Mouse (Mus musculus) myocyte (in vitro differentiated cells): ENCODE results near the gene Sema6d. TPM values are rescaled to one million over a fixed set of nuclear protein-coding genes. Genes with fewer than 3 reads are reported as not detected.

Experiments used
- H3K27me3 ChIP-seq: one replicate; pipeline ENCODE4 v1.6.1; 2011; ENCODE audit not compliant: control insufficient read depth, insufficient read depth, insufficient read length
- H3K36me3 ChIP-seq: one replicate; pipeline ENCODE4 v1.6.1; 2011; ENCODE audit not compliant: control insufficient read depth, insufficient read depth
- H3K4me2 ChIP-seq: one replicate; pipeline ENCODE4 v1.6.1; 2011; ENCODE audit warnings: low read depth, control low read depth
- H3K4me3 ChIP-seq: one replicate; pipeline ENCODE4 v1.5.1; 2011; ENCODE audit warnings: mild to moderate bottlenecking, control low read depth, moderate library complexity
- H3K79me2 ChIP-seq: one replicate; pipeline ENCODE4 v1.6.1; 2011; ENCODE audit not compliant: control insufficient read depth, insufficient read depth
- H3ac ChIP-seq: one replicate; pipeline ENCODE4 v1.6.1; 2011; ENCODE audit not compliant: control insufficient read depth, insufficient read length
- CEBPB ChIP-seq: IDR thresholded peaks from 2 replicates; pipeline ENCODE4 v1.6.1; 2011; ENCODE audit warnings: mild to moderate bottlenecking, moderate library complexity; ENCODE audit not compliant: poor library complexity, insufficient read depth, severe bottlenecking
- E2F4 ChIP-seq: IDR thresholded peaks from one replicate; pipeline ENCODE4 v1.6.1; 2011; ENCODE audit warnings: mild to moderate bottlenecking, control low read depth, moderate library complexity; ENCODE audit not compliant: insufficient read depth
- MAX ChIP-seq: IDR thresholded peaks from one replicate; pipeline ENCODE4 v1.6.1; 2011; ENCODE audit warnings: low read depth, mild to moderate bottlenecking, control low read depth
- MYOD1 ChIP-seq, 3 experiments: IDR thresholded peaks; one replicate each; pipeline ENCODE4 v1.6.1; 2011; ENCODE audit warnings: control low read depth in 2 of 3, low read depth in 2 of 3, mild to moderate bottlenecking in 2 of 3, moderate library complexity in 1 of 3; ENCODE audit not compliant: insufficient read length in 2 of 3, control insufficient read depth in 1 of 3
- MYOG ChIP-seq, 3 experiments: IDR thresholded peaks; one replicate each; pipeline ENCODE4 v1.6.1; 2011; ENCODE audit warnings: control low read depth in 2 of 3, low read depth in 2 of 3, mild to moderate bottlenecking in 2 of 3; ENCODE audit not compliant: insufficient read length in 2 of 3, control insufficient read depth in 1 of 3, insufficient read depth in 1 of 3
- POLR2A ChIP-seq: IDR thresholded peaks from one replicate; pipeline ENCODE4 v1.6.1; 2011; ENCODE audit warnings: low read depth, mild to moderate bottlenecking, control low read depth, moderate library complexity; ENCODE audit not compliant: insufficient read length
- POLR2AphosphoS2 ChIP-seq: IDR thresholded peaks from one replicate; pipeline ENCODE4 v1.6.1; 2011; ENCODE audit warnings: low read depth, control low read depth; ENCODE audit not compliant: insufficient read length
- REST ChIP-seq: IDR thresholded peaks from one replicate; pipeline ENCODE4 v1.6.1; 2011; ENCODE audit warnings: mild to moderate bottlenecking, control low read depth, moderate library complexity; ENCODE audit not compliant: insufficient read depth, insufficient read length
- SRF ChIP-seq: IDR thresholded peaks from one replicate; pipeline ENCODE4 v1.6.1; 2011; ENCODE audit warnings: low read depth; ENCODE audit not compliant: control insufficient read depth, insufficient read length
- TCF12 ChIP-seq: IDR thresholded peaks from one replicate; pipeline ENCODE4 v1.6.1; 2011; ENCODE audit warnings: mild to moderate bottlenecking, control low read depth; ENCODE audit not compliant: poor library complexity, insufficient read depth, severe bottlenecking
- TCF3 ChIP-seq: IDR thresholded peaks from one replicate; pipeline ENCODE4 v1.6.1; 2011; ENCODE audit warnings: low read depth, control low read depth; ENCODE audit not compliant: insufficient read length
- USF1 ChIP-seq: IDR thresholded peaks from one replicate; pipeline ENCODE4 v1.6.1; 2011; ENCODE audit warnings: low read depth, mild to moderate bottlenecking, control low read depth, moderate library complexity
- polyA plus RNA-seq: library from polyadenylated mRNA; unstranded; fragments of >200 nt; fragmentation: generic; extraction: Trizol; gene quantifications from one replicate; pipeline ENCODE4 v1.2.1, GENCODE M21; 2012; ENCODE audit warnings: missing spikeins

Sema6d gene
- polyA plus RNA-seq, 1 experiment = 0.97 TPM

- no peaks in the 10 kb centered on the region for H3K27me3 ChIP-seq
- H3K4me2 ChIP-seq = peak overlapping the region; percentile 41
- no peaks in the 10 kb centered on the region for H3K36me3 ChIP-seq
- H3K4me3 ChIP-seq = no peak overlapping the region
- H3K79me2 ChIP-seq = no peaks in the 10 kb centered on the region
- TF ChIP-seq CEBPB (0 out of 2 replicates have a peak, but pooled peaks have one; percentile 54), SRF (no peak)
- no peak overlapping the region for H3ac ChIP-seq
Observed at GRCm38 (mm10) chr2:124244543-124245245, 154.9 kb downstream of the Sema6d start.

- H3K4me3 ChIP-seq = no peak overlapping the region
- H3K79me2 ChIP-seq = no peaks in the 10 kb centered on the region
- H3ac ChIP-seq = no peak overlapping the region
- H3K4me2 ChIP-seq = no peak overlapping the region
- H3K27me3 ChIP-seq = no peaks in the 10 kb centered on the region
- no peaks in the 10 kb centered on the region for H3K36me3 ChIP-seq
- no peak for TF ChIP-seq SRF
- no peak for TF ChIP-seq REST
- no peak for TF ChIP-seq MYOG (IDR thresholded peaks at IDR 0.05; ENCODE audit: control insufficient read depth in 1 of 3, insufficient read depth in 1 of 3, insufficient read length in 2 of 3, low read depth in 2 of 3)
- no peak for TF ChIP-seq CEBPB
- no peak for TF ChIP-seq TCF12
- peak in 2 of 3 experiments; percentile 21 to 41 for TF ChIP-seq MYOD1 (IDR thresholded peaks at IDR 0.05; ENCODE audit: control insufficient read depth in 1 of 3, insufficient read length in 2 of 3, low read depth in 2 of 3)
- TF ChIP-seq POLR2AphosphoS2 = no peak
- TF ChIP-seq MAX = no peak
Observed at GRCm38 (mm10) chr2:124258108-124258507, 168.3 kb downstream of the Sema6d start.

GRCm38 (mm10) chr2:124264309-124264708 lies 174.5 kb downstream of the Sema6d start:
- Histone ChIP-seq H3K4me3 (no peak overlapping the region), H3ac (no peak overlapping the region), H3K4me2 (no peak overlapping the region), H3K27me3 (no peaks in the 10 kb centered on the region), H3K79me2 (no peaks in the 10 kb centered on the region), H3K36me3 (no peaks in the 10 kb centered on the region)
- TF ChIP-seq REST (no peak), MAX (no peak), POLR2AphosphoS2 (no peak), USF1 (no peak), MYOG (IDR thresholded peaks at IDR 0.05; ENCODE audit: control insufficient read depth in 1 of 3, insufficient read depth in 1 of 3, insufficient read length in 2 of 3, low read depth in 2 of 3) (no peak), POLR2A (no peak), SRF (no peak), MYOD1 (IDR thresholded peaks at IDR 0.05; ENCODE audit: control insufficient read depth in 1 of 3, insufficient read length in 2 of 3, low read depth in 2 of 3) (no peak), TCF12 (no peak), E2F4 (no peak), CEBPB (no peak), TCF3 (no peak)

DNA sequence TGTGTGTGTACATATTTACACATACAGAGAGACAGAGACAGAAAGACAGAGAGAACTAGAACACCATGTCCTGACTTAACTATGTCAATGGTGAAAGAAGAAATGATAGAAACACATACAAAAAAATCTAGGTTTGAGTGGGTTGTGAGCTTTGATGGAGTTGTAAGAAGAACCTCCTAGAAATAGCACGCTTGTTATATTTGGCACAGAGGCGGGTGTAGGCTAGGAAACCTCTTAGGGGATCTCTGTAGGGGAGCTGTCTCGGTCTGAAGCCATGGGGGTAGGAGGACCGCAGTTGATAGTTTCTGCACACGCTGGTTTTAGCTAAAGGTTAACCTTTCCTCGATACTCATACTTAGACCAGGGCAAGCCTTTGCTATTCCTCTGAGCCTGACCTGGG lies 181.4 kb downstream of the Sema6d start:
- H3K27me3 ChIP-seq = no peaks in the 10 kb centered on the region
- H3K36me3 ChIP-seq = no peaks in the 10 kb centered on the region
- no peak overlapping the region for H3K4me2 ChIP-seq
- TF ChIP-seq SRF = no peak
- no peak for TF ChIP-seq POLR2AphosphoS2
- no peak for TF ChIP-seq MAX
- TF ChIP-seq REST = no peak
- no peak for TF ChIP-seq USF1
- TF ChIP-seq E2F4 = no peak
- no peak for TF ChIP-seq MYOG (IDR thresholded peaks at IDR 0.05; ENCODE audit: control insufficient read depth in 1 of 3, insufficient read depth in 1 of 3, insufficient read length in 2 of 3, low read depth in 2 of 3)
- TF ChIP-seq TCF12 = no peak
- TF ChIP-seq CEBPB = no peak
- TF ChIP-seq MYOD1 (IDR thresholded peaks at IDR 0.05; ENCODE audit: control insufficient read depth in 1 of 3, insufficient read length in 2 of 3, low read depth in 2 of 3) = no peak
- TF ChIP-seq POLR2A = no peak
- TF ChIP-seq TCF3 = no peak
- H3ac ChIP-seq = no peak overlapping the region
- no peaks in the 10 kb centered on the region for H3K79me2 ChIP-seq
- no peak overlapping the region for H3K4me3 ChIP-seq

DNA sequence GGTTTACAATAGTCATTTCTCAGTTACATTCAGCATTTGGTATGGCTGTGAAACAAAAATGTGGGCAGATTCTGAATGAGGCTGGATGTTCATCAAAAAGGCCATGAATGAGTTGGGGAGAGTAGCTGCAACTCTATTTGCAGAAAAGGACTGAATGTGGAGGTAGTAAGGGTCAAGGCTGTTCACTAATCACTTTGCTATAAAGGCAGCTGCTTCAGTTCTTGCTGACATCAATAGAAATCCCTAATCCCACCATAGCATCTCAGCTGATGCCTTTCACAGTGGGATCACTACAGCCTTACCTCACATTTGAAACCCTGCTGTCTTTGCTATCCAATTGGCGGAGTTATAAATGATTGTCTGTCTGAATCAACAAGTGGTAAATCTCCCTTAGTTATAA lies 187.7 kb downstream of the Sema6d start:
- no peak overlapping the region for H3ac ChIP-seq
- H3K27me3 ChIP-seq = no peaks in the 10 kb centered on the region
- H3K4me3 ChIP-seq = no peak overlapping the region
- H3K79me2 ChIP-seq = no peaks in the 10 kb centered on the region
- no peak overlapping the region for H3K4me2 ChIP-seq
- no peaks in the 10 kb centered on the region for H3K36me3 ChIP-seq
- TF ChIP-seq TCF3 = no peak
